In genomic region chr4:115056371-115056920, GRCm38 (mm10) we compare ENCODE assay signal across 9 mouse cellular contexts. TPM values are rescaled to one million over a fixed set of nuclear protein-coding genes. Genes with fewer than 3 reads are reported as not detected.
DNase-seq lines count a peak whose midpoint lies in the region; ATAC-seq and TF ChIP-seq lines count a peak whose summit lies in the region.
"Had no signal": no experiment of that assay in that cellular context is flagged by ENCODE, and none has a peak within 500 bp of the region (broad histone marks: within the 10 kb centered on the region; RNA-seq: fewer than 3 reads in every experiment).

Tal1 (plus strand) TSS chr4:115056426.

- WGBS in lung, embryonic 15.5 days, result under 1% methylated on average over 59 of the region's 60 CpGs
- under 1% methylated on average over 60 of the region's 60 CpGs for WGBS in embryonic facial prominence, embryonic 13.5 days
- WGBS in limb, embryonic 14.5 days, result under 1% methylated on average over 35 of the region's 60 CpGs

- peak within 1 kb of the TSS; percentile 55 for H3K27ac ChIP-seq in lung, embryonic 15.5 days
- peak within 1 kb of the TSS; percentile 55 for H3K27ac ChIP-seq in embryonic facial prominence, embryonic 13.5 days
- H3K27ac ChIP-seq in limb, embryonic 14.5 days (replicated peaks; ENCODE audit: low read depth, low read length), result no peak within 1 kb of the TSS

- H3K9ac ChIP-seq in lung, embryonic 15.5 days, result peak within 1 kb of the TSS; percentile 38
- peak within 1 kb of the TSS; percentile 57 for H3K9ac ChIP-seq in embryonic facial prominence, embryonic 13.5 days
- H3K9ac ChIP-seq in limb, embryonic 14.5 days (ENCODE audit: low read depth, low read length, severe bottlenecking), result peak within 1 kb of the TSS; percentile 40; the same call in 1 of the 2 replicates

- no peak for TF ChIP-seq POLR2A in limb, embryonic 14.5 days (IDR thresholded peaks at IDR 0.05; ENCODE audit: borderline replicate concordance, extremely low read depth, insufficient read depth, insufficient read length)

- H3K4me3 ChIP-seq in lung, embryonic 15.5 days, result peak within 1 kb of the TSS; percentile 38
- peak within 1 kb of the TSS; percentile 40 for H3K4me3 ChIP-seq in embryonic facial prominence, embryonic 13.5 days
- H3K4me3 ChIP-seq in limb, embryonic 14.5 days (replicated peaks; ENCODE audit: low read length), result peak within 1 kb of the TSS; percentile 36
- H3K4me3 ChIP-seq: myocyte had no signal

- peaks cover 24% of the 10 kb centered on the region for H3K4me1 ChIP-seq in lung, embryonic 15.5 days
- peaks cover 16% of the 10 kb centered on the region for H3K4me1 ChIP-seq in embryonic facial prominence, embryonic 13.5 days
- H3K4me1 ChIP-seq in limb, embryonic 14.5 days (ENCODE audit: control insufficient read depth, insufficient read depth, low read length), result peaks cover 15% of the 10 kb centered on the region

- H3K4me2 ChIP-seq in lung, embryonic 15.5 days, result peak within 1 kb of the TSS; percentile 68
- peak within 1 kb of the TSS; percentile 64 for H3K4me2 ChIP-seq in embryonic facial prominence, embryonic 13.5 days
- peak within 1 kb of the TSS; percentile 55 for H3K4me2 ChIP-seq in limb, embryonic 14.5 days (replicated peaks; ENCODE audit: low read depth, low read length, severe bottlenecking)

- intact Hi-C loops in heart, postnatal 25 days (cut with DNase I), result loop anchor here (2.0 kb wide), 1 partner anchor 148 kb away; the partner anchor contains the start of gene Foxd2
- intact Hi-C loops in left cerebral cortex, postnatal 4 days (cut with DNase I), result loop anchor here (5.0 kb wide), 1 partner anchor 154 kb away; no protein-coding TSS in a partner anchor

- no peak for DNase-seq in lung, postnatal 14 days
- peak; percentile 35 for DNase-seq in heart, postnatal 25 days (ENCODE audit: low spot score)
- DNase-seq in limb, embryonic 14.5 days (ENCODE audit: low spot score), result no peak
- peak; percentile 77 for DNase-seq in neural tube, embryonic 10.5 days (ENCODE audit: extremely low spot score, low spot score)
- DNase-seq in left cerebral cortex, postnatal 4 days, result no peak
- DNase-seq in thymus, postnatal 14 days, result no peak

- H3K9me3 ChIP-seq in lung, embryonic 15.5 days, result no peaks in the 10 kb centered on the region
- no peaks in the 10 kb centered on the region for H3K9me3 ChIP-seq in embryonic facial prominence, embryonic 13.5 days
- H3K9me3 ChIP-seq in limb, embryonic 14.5 days (ENCODE audit: control insufficient read depth, low read length), result no peaks in the 10 kb centered on the region

- ATAC-seq in lung, embryonic 15.5 days (ENCODE audit: borderline replicate concordance, extremely low read depth, low FRiP score, low TSS enrichment), result peak; percentile 36; the same call in 1 of the 2 replicates
- 0 out of 2 replicates have a peak, but pooled peaks have one; percentile 10 for ATAC-seq in embryonic facial prominence, embryonic 13.5 days (ENCODE audit: insufficient number of reproducible peaks, insufficient read depth, low FRiP score, low TSS enrichment, low read depth)
- peak; percentile 28; the same call in 1 of the 2 replicates for ATAC-seq in limb, embryonic 14.5 days (ENCODE audit: low FRiP score, low read depth)

- no peaks in the 10 kb centered on the region for H3K36me3 ChIP-seq in lung, embryonic 15.5 days
- H3K36me3 ChIP-seq in embryonic facial prominence, embryonic 13.5 days, result no peaks in the 10 kb centered on the region
- H3K36me3 ChIP-seq in limb, embryonic 14.5 days (ENCODE audit: control insufficient read depth, insufficient read depth, low read length), result no peaks in the 10 kb centered on the region

- H3K27me3 ChIP-seq in lung, embryonic 15.5 days, result peaks cover 98% of the 10 kb centered on the region
- H3K27me3 ChIP-seq in embryonic facial prominence, embryonic 13.5 days, result peaks cover 99% of the 10 kb centered on the region
- peaks cover 96% of the 10 kb centered on the region for H3K27me3 ChIP-seq in limb, embryonic 14.5 days (ENCODE audit: control insufficient read depth, insufficient read depth, low read length)

RNA-seq across cellular contexts. Expression of gene Tal1, which starts in this region (rescaled TPM):
- polyA plus RNA-seq in lung, embryonic 15.5 days (2015; fragmentation: Nextera tagmentation; extraction: Ambion mirVana), result 1.8 TPM in 2 replicates
- polyA plus RNA-seq in embryonic facial prominence, embryonic 13.5 days (2015; fragmentation: Nextera tagmentation; extraction: Ambion mirVana), result 1.4 and 1.7 TPM in 2 replicates
- total RNA-seq in heart, postnatal 25 days (2021), result 1 to 10 TPM; 3.7 to 4.0 TPM
- 3.4 and 4.4 TPM in 2 replicates for polyA plus RNA-seq in limb, embryonic 14.5 days (2012; rRNA removed)
- 1.6 and 1.7 TPM in 2 replicates for polyA plus RNA-seq in limb, embryonic 14.5 days (2014; fragmentation: Nextera tagmentation; extraction: Ambion mirVana)
- total RNA-seq in left cerebral cortex, postnatal 4 days (2021), result 1 to 10 TPM; 2.1 to 2.4 TPM
- polyA plus RNA-seq: myocyte had no signal

Comparison
In these comparisons a context has a peak if more than half of its experiments do, and no peak if none do; other contexts are left out.
1. DNase-seq: peak in heart, postnatal 25 days (single experiment) and neural tube, embryonic 10.5 days (single experiment); none in lung, postnatal 14 days (single experiment), limb, embryonic 14.5 days (single experiment), left cerebral cortex, postnatal 4 days (single experiment) and thymus, postnatal 14 days (single experiment).
2. Peak in every context shown above with its lines, with median percentiles within 50 percentile points of each other: ATAC-seq, H3K4me2 ChIP-seq, H3K4me3 ChIP-seq and H3K9ac ChIP-seq.